Mouse (Mus musculus) lung, embryonic 15.5 days (tissue): ENCODE data around the gene Spint3. TPM values are rescaled to one million over a fixed set of nuclear protein-coding genes. Genes with fewer than 3 reads are reported as not detected.
"Not testable (repeated sequence)": the region's sequence is repeated elsewhere in the genome, so short reads cannot be mapped to it uniquely, and the experiment has no call there.

ENCODE experiments used
- ATAC-seq: fragments of 200-750 bp; cut with Nextera tagmentation; 2 replicates; pipeline ENCODE4 v1.8.0; 2017; ENCODE audit warnings: moderate number of reproducible peaks, borderline replicate concordance; ENCODE audit not compliant: low FRiP score, low TSS enrichment; ENCODE audit errors: extremely low read depth
- H3K27ac ChIP-seq: fragments of 300-500 bp; sonication (generic); 2 replicates; pipeline ENCODE4 v1.5.1; 2015; ENCODE audit warnings: moderate library complexity, mild to moderate bottlenecking, inconsistent platforms
- H3K27me3 ChIP-seq: fragments of 300-500 bp; sonication (generic); 2 replicates; pipeline ENCODE4 v1.6.1; 2015; ENCODE audit warnings: inconsistent platforms
- H3K36me3 ChIP-seq: fragments of 300-500 bp; sonication (generic); 2 replicates; pipeline ENCODE4 v1.6.1; 2015; ENCODE audit warnings: inconsistent platforms
- H3K4me1 ChIP-seq: fragments of 300-500 bp; sonication (generic); 2 replicates; pipeline ENCODE4 v1.6.1; 2015; ENCODE audit warnings: inconsistent platforms
- H3K4me2 ChIP-seq: fragments of 300-500 bp; sonication (generic); 2 replicates; pipeline ENCODE4 v1.6.1; 2015; ENCODE audit warnings: inconsistent platforms, mild to moderate bottlenecking, moderate library complexity
- H3K4me3 ChIP-seq: fragments of 300-500 bp; sonication (generic); 2 replicates; pipeline ENCODE4 v1.5.1; 2015; ENCODE audit warnings: mild to moderate bottlenecking, inconsistent platforms
- H3K9ac ChIP-seq: fragments of 300-500 bp; sonication (generic); 2 replicates; pipeline ENCODE4 v1.6.1; 2015; ENCODE audit warnings: inconsistent platforms
- H3K9me3 ChIP-seq: fragments of 300-500 bp; sonication (generic); 2 replicates; pipeline ENCODE4 v1.6.1; 2016; ENCODE audit warnings: inconsistent platforms
- WGBS: fragments of 180-500 bp; shearing (Covaris S2); methylation state at CpG from one replicate; pipeline ENCODE4 v1.1.7; 2015; 5-methylcytosine and 5-hydroxymethylcytosine counted together
- polyA plus RNA-seq: library from polyadenylated mRNA; unstranded; fragments of >200 nt; fragmentation: Nextera tagmentation; extraction: Ambion mirVana; gene quantifications from 2 replicates; pipeline ENCODE4 v1.2.1, GENCODE M21; 2015

Spint3 gene
- polyA plus RNA-seq: not detected in 2 replicates

- H3K27ac ChIP-seq, H3K9ac ChIP-seq, H3K4me2 ChIP-seq, H3K4me3 ChIP-seq, H3K27me3 ChIP-seq, H3K36me3 ChIP-seq, ATAC-seq, H3K4me1 ChIP-seq, H3K9me3 ChIP-seq: not testable (repeated sequence)
- WGBS: 71% methylated on average over 6 of the region's 6 CpGs
Observed at GRCm38 (mm10) chr2:164573359-164573758, at the start of gene Spint3. Gene Spint3 (minus strand): TSS chr2:164573459.

- no peak overlapping the region for H3K4me2 ChIP-seq
- 75% methylated on average over 4 of the region's 4 CpGs for WGBS
- no peaks in the 10 kb centered on the region for H3K4me1 ChIP-seq
- no peaks in the 10 kb centered on the region for H3K27me3 ChIP-seq
- no peak overlapping the region for H3K27ac ChIP-seq
- no peak overlapping the region for H3K4me3 ChIP-seq
- H3K36me3 ChIP-seq: no peaks in the 10 kb centered on the region
- no peaks in the 10 kb centered on the region for H3K9me3 ChIP-seq
- H3K9ac ChIP-seq: no peak overlapping the region
- ATAC-seq: no peak
Observed at GRCm38 (mm10) chr2:164621775-164622174, 48.5 kb upstream of the Spint3 start.

GRCm38 (mm10) chr2:164619050-164619449, 45.8 kb upstream of the Spint3 start:
- Histone ChIP-seq H3K9me3 (no peaks in the 10 kb centered on the region), H3K27me3 (no peaks in the 10 kb centered on the region), H3K4me2 (no peak overlapping the region), H3K4me3 (no peak overlapping the region), H3K9ac (no peak overlapping the region), H3K4me1 (no peaks in the 10 kb centered on the region), H3K36me3 (no peaks in the 10 kb centered on the region), H3K27ac (no peak overlapping the region)
- ATAC-seq: no peak
- 53% methylated on average over 5 of the region's 5 CpGs for WGBS

GRCm38 (mm10) chr2:164615386-164615785, 42.1 kb upstream of the Spint3 start:
- Histone ChIP-seq H3K4me1 (no peaks in the 10 kb centered on the region), H3K4me3 (no peak overlapping the region), H3K9me3 (no peaks in the 10 kb centered on the region), H3K36me3 (no peaks in the 10 kb centered on the region), H3K27me3 (no peaks in the 10 kb centered on the region), H3K27ac (no peak overlapping the region), H3K4me2 (no peak overlapping the region), H3K9ac (no peak overlapping the region)
- no peak for ATAC-seq
- WGBS: 83% methylated on average over 3 of the region's 3 CpGs

- not testable (repeated sequence) for H3K27ac ChIP-seq, H3K27me3 ChIP-seq, ATAC-seq, H3K36me3 ChIP-seq, H3K4me3 ChIP-seq, H3K4me2 ChIP-seq, H3K9me3 ChIP-seq, H3K4me1 ChIP-seq, H3K9ac ChIP-seq
- WGBS: 40% methylated on average over 8 of the region's 8 CpGs
Observed at GRCm38 (mm10) chr2:164613471-164613870, 40.2 kb upstream of the Spint3 start, which contains the start of the genes Wfdc6b and Wfdc8. Gene Wfdc6b (plus strand): TSS chr2:164613522. Gene Wfdc8 (minus strand): TSS chr2:164613626.

- Histone ChIP-seq H3K36me3 (no peaks in the 10 kb centered on the region), H3K9ac (no peak overlapping the region), H3K4me3 (no peak overlapping the region), H3K27me3 (no peaks in the 10 kb centered on the region), H3K4me1 (no peaks in the 10 kb centered on the region), H3K9me3 (no peaks in the 10 kb centered on the region), H3K4me2 (no peak overlapping the region), H3K27ac (no peak overlapping the region)
- ATAC-seq: no peak
- WGBS: 69% methylated on average over 6 of the region's 6 CpGs
Observed at GRCm38 (mm10) chr2:164608781-164609180, 35.5 kb upstream of the Spint3 start.

GRCm38 (mm10) chr2:164604411-164604810, 31.2 kb upstream of the Spint3 start:
- no peaks in the 10 kb centered on the region for H3K4me1 ChIP-seq
- no peaks in the 10 kb centered on the region for H3K36me3 ChIP-seq
- 88% methylated on average over 8 of the region's 8 CpGs for WGBS
- H3K9me3 ChIP-seq: no peaks in the 10 kb centered on the region
- no peak overlapping the region for H3K4me2 ChIP-seq
- no peaks in the 10 kb centered on the region for H3K27me3 ChIP-seq
- no peak for ATAC-seq
- H3K27ac ChIP-seq: no peak overlapping the region
- H3K4me3 ChIP-seq: no peak overlapping the region
- H3K9ac ChIP-seq: no peak overlapping the region

- WGBS: 87% methylated on average over 3 of the region's 3 CpGs
- no peaks in the 10 kb centered on the region for H3K36me3 ChIP-seq
Observed at GRCm38 (mm10) chr2:164603482-164603881, 30.2 kb upstream of the Spint3 start.

GRCm38 (mm10) chr2:164600179-164600578, 26.9 kb upstream of the Spint3 start:
- no peak for ATAC-seq
- Histone ChIP-seq H3K9me3 (no peaks in the 10 kb centered on the region), H3K9ac (no peak overlapping the region), H3K27me3 (no peaks in the 10 kb centered on the region), H3K36me3 (no peaks in the 10 kb centered on the region), H3K4me1 (no peaks in the 10 kb centered on the region), H3K27ac (no peak overlapping the region), H3K4me2 (no peak overlapping the region), H3K4me3 (no peak overlapping the region)
- 64% methylated on average over 3 of the region's 3 CpGs for WGBS

More at GRCm38 (mm10) chr2:164603482-164603881, 30.2 kb upstream of the Spint3 start:
- Histone ChIP-seq H3K9ac (no peak overlapping the region), H3K27me3 (no peaks in the 10 kb centered on the region), H3K4me3 (no peak overlapping the region), H3K4me2 (no peak overlapping the region), H3K9me3 (no peaks in the 10 kb centered on the region), H3K27ac (no peak overlapping the region), H3K4me1 (no peaks in the 10 kb centered on the region)
- ATAC-seq: no peak

- Histone ChIP-seq H3K27me3 (no peaks in the 10 kb centered on the region), H3K4me2 (no peak within 1 kb of the TSS), H3K9me3 (no peaks in the 10 kb centered on the region), H3K9ac (no peak within 1 kb of the TSS), H3K27ac (no peak within 1 kb of the TSS), H3K4me1 (no peaks in the 10 kb centered on the region), H3K4me3 (no peak within 1 kb of the TSS), H3K36me3 (no peaks in the 10 kb centered on the region)
- 73% methylated on average over 4 of the region's 4 CpGs for WGBS
- ATAC-seq: no peak
Observed at GRCm38 (mm10) chr2:164593494-164593893, 20.2 kb upstream of the Spint3 start, which contains the start of gene Eppin. Gene Eppin (minus strand): TSS chr2:164593594.

- H3K4me2 ChIP-seq: no peak overlapping the region
- no peak overlapping the region for H3K9ac ChIP-seq
- no peak for ATAC-seq
- 6% methylated on average over 4 of the region's 4 CpGs for WGBS
- H3K36me3 ChIP-seq: no peaks in the 10 kb centered on the region
- H3K27ac ChIP-seq: no peak overlapping the region
- H3K27me3 ChIP-seq: no peaks in the 10 kb centered on the region
- no peak overlapping the region for H3K4me3 ChIP-seq
- no peaks in the 10 kb centered on the region for H3K4me1 ChIP-seq
- H3K9me3 ChIP-seq: no peaks in the 10 kb centered on the region
Observed at GRCm38 (mm10) chr2:164592014-164592413, 18.8 kb upstream of the Spint3 start.

- H3K36me3 ChIP-seq, H3K4me2 ChIP-seq, H3K27me3 ChIP-seq, H3K4me3 ChIP-seq, H3K4me1 ChIP-seq, ATAC-seq, H3K9me3 ChIP-seq, H3K9ac ChIP-seq: not testable (repeated sequence)
- peak within 1 kb of the TSS; percentile 13; the same call in 1 of the 2 replicates for H3K27ac ChIP-seq
- 38% methylated on average over 13 of the region's 13 CpGs for WGBS
Observed at GRCm38 (mm10) chr2:164585025-164585725, 11.9 kb upstream of the Spint3 start, which contains the start of gene Wfdc6a. Gene Wfdc6a (minus strand): TSS chr2:164585447.
